Mouse (Mus musculus): Measurements from ENCODE around the gene Sun1. TPM values are rescaled to one million over a fixed set of nuclear protein-coding genes. Genes with fewer than 3 reads are reported as not detected.

Gene Sun1
- polyA plus RNA-seq, 1 experiment: 65.3 TPM

DNA sequence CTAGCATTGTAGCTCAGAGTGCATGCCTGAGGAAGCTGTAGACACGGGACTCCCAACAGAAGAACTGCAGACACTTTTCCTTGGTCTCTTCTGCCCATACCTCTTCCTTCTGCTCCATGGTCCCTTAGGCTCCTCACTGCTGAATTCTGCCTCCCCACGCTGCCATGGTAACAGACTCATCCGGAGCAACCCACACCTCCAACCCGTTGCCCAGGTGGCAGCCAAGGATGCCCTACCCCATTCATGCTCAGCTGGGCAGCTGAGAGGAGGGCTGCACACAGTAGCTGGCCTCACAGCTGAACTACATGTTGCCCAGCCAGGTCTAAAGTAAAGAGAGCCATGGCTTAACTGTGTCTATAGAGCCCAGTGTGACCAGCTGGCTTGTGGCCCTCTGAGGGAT, 88.2 kb downstream of the Sun1 start:
- Histone ChIP-seq H3K4me3 (replicated peaks; ENCODE audit: insufficient read depth, low read depth, low read length) (no peak overlapping the region), H3K27ac (ENCODE audit: insufficient read depth, low read length) (no peak overlapping the region), H3K4me1 (ENCODE audit: control insufficient read depth, insufficient read depth, low read length) (peaks cover 7% of the 10 kb centered on the region), H3K27me3 (ENCODE audit: control insufficient read depth, insufficient read depth, low read length) (no peaks in the 10 kb centered on the region)
- no peak for DNase-seq
- 56% methylated on average over 4 of the region's 4 CpGs for WGBS
- TF ChIP-seq CTCF (IDR thresholded peaks at IDR 0.05; ENCODE audit: borderline replicate concordance, insufficient read depth, low read depth, low read length) (no peak), POLR2A (IDR thresholded peaks at IDR 0.05; ENCODE audit: borderline replicate concordance, insufficient read depth, low read length) (no peak)

GRCm38 (mm10) chr5:139290467-139291259, 90.2 kb downstream of the Sun1 start:
- no peak for DNase-seq
- Histone ChIP-seq H3K27me3 (ENCODE audit: control insufficient read depth, insufficient read depth, low read length) (no peaks in the 10 kb centered on the region), H3K27ac (ENCODE audit: insufficient read depth, low read length) (no peak overlapping the region), H3K4me1 (ENCODE audit: control insufficient read depth, insufficient read depth, low read length) (peaks cover 6% of the 10 kb centered on the region), H3K4me3 (replicated peaks; ENCODE audit: insufficient read depth, low read depth, low read length) (no peak overlapping the region)
- WGBS: 85% methylated on average over 12 of the region's 12 CpGs
- TF ChIP-seq CTCF (IDR thresholded peaks at IDR 0.05; ENCODE audit: borderline replicate concordance, insufficient read depth, low read depth, low read length) (no peak), POLR2A (IDR thresholded peaks at IDR 0.05; ENCODE audit: borderline replicate concordance, insufficient read depth, low read length) (no peak)

DNA sequence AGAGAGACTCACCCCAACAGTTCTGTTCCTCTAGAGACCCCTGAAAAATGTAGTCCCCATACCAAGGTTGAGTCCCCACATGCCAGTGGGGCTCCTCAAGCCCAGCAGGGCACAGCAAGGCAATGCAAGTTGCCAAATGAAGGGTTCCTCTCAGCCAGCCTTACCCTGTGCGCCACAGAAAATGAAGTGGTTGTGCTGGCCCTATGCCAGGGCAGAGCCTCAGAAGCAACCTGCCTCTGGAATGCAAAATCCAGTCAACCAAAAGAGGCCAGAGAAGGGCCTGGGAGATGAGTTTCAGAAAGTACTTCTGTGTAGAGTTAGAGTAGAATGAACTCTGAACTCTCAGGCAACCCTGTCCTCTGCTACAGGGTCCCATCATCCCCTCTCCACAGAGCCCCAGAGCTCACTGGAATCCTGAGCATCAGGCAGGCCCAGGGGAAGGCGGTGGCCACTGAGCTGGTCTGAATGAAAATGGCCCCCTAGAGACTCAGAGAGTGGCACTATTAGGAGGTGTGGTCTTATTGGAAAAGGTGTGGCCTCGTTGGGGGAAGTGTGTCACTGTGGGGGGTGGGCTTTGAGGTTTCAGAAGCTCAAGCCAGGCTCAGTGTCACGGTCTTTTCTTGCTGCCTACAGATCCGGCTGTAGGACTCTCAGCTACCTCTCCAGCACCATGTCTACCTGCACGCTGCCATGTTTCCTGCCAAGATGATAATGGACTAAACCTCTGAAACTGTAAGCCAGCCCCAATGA, 91.5 kb downstream of the Sun1 start:
- Histone ChIP-seq H3K27me3 (ENCODE audit: control insufficient read depth, insufficient read depth, low read length) (no peaks in the 10 kb centered on the region), H3K4me1 (ENCODE audit: control insufficient read depth, insufficient read depth, low read length) (no peaks in the 10 kb centered on the region; the same call in 1 of the 2 replicates), H3K4me3 (replicated peaks; ENCODE audit: insufficient read depth, low read depth, low read length) (no peak overlapping the region), H3K27ac (ENCODE audit: insufficient read depth, low read length) (no peak overlapping the region)
- TF ChIP-seq POLR2A (IDR thresholded peaks at IDR 0.05; ENCODE audit: borderline replicate concordance, insufficient read depth, low read length) (no peak), CTCF (IDR thresholded peaks at IDR 0.05; ENCODE audit: borderline replicate concordance, insufficient read depth, low read depth, low read length) (no peak)
- WGBS: 51% methylated on average over 6 of the region's 6 CpGs
- no peak for DNase-seq

DNA sequence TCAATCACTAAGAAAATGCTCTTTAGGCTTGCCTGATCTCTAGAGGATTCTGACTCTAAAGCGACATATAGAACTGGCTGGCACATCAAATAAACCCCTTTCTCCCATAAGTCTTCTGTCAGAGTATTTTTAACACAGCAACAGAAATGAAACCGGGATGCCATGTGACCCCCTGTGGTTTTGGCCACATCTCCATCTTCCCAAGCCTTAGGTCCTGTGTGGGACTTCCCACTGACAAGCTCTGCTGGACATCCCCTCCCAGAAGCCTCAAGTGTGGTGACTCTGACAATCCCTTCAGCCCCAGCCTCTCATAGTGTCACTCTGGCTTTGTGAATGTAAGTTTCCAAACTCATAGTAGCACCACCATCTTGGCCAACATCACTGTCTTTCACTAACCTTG, 93.7 kb downstream of the Sun1 start:
- 60% methylated on average over 2 of the region's 2 CpGs for WGBS
- Histone ChIP-seq H3K4me3 (replicated peaks; ENCODE audit: insufficient read depth, low read depth, low read length) (no peak overlapping the region), H3K27ac (ENCODE audit: insufficient read depth, low read length) (no peak overlapping the region), H3K27me3 (ENCODE audit: control insufficient read depth, insufficient read depth, low read length) (no peaks in the 10 kb centered on the region), H3K4me1 (ENCODE audit: control insufficient read depth, insufficient read depth, low read length) (no peaks in the 10 kb centered on the region; the same call in 1 of the 2 replicates)
- no peak for DNase-seq
- TF ChIP-seq CTCF (IDR thresholded peaks at IDR 0.05; ENCODE audit: borderline replicate concordance, insufficient read depth, low read depth, low read length) (no peak), POLR2A (IDR thresholded peaks at IDR 0.05; ENCODE audit: borderline replicate concordance, insufficient read depth, low read length) (no peak)

DNA sequence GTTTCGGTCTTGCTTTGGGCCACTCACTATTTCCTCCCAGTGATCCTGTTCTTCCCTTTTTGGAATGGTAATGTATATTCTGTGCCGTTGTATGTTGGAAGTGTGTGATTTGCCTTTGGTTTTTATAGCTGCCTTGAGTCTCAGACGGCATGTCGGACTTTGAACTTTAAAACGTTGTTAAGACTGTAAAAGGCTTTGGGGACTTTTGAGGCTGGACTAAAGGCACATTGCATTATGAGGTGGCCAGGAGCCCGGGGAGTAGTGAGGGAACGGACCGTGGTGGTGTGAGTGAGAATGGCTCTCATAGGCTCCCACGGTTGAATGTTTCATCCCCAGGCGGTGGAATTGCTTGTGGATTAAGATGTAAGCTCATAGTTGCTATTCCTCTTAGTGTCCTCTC, 96.7 kb downstream of the Sun1 start:
- no peak overlapping the region for H3K27ac ChIP-seq (ENCODE audit: insufficient read depth, low read length)
- no peak overlapping the region for H3K4me3 ChIP-seq (replicated peaks; ENCODE audit: insufficient read depth, low read depth, low read length)
- 93% methylated on average over 10 of the region's 10 CpGs for WGBS
- H3K27me3 ChIP-seq (ENCODE audit: control insufficient read depth, insufficient read depth, low read length): no peaks in the 10 kb centered on the region
- no peak for DNase-seq
- no peak for TF ChIP-seq POLR2A (IDR thresholded peaks at IDR 0.05; ENCODE audit: borderline replicate concordance, insufficient read depth, low read length)
- TF ChIP-seq CTCF (IDR thresholded peaks at IDR 0.05; ENCODE audit: borderline replicate concordance, insufficient read depth, low read depth, low read length): no peak
- no peaks in the 10 kb centered on the region; the same call in 1 of the 2 replicates for H3K4me1 ChIP-seq (ENCODE audit: control insufficient read depth, insufficient read depth, low read length)

GRCm38 (mm10) chr5:139297745-139298144, 97.3 kb downstream of the Sun1 start:
- Histone ChIP-seq H3K27ac (ENCODE audit: insufficient read depth, low read length) (no peak overlapping the region), H3K27me3 (ENCODE audit: control insufficient read depth, insufficient read depth, low read length) (no peaks in the 10 kb centered on the region), H3K4me1 (ENCODE audit: control insufficient read depth, insufficient read depth, low read length) (no peaks in the 10 kb centered on the region), H3K4me3 (replicated peaks; ENCODE audit: insufficient read depth, low read depth, low read length) (no peak overlapping the region)
- WGBS: 39% methylated on average over 5 of the region's 5 CpGs
- TF ChIP-seq POLR2A (IDR thresholded peaks at IDR 0.05; ENCODE audit: borderline replicate concordance, insufficient read depth, low read length): no peak
- TF ChIP-seq CTCF (IDR thresholded peaks at IDR 0.05; ENCODE audit: borderline replicate concordance, insufficient read depth, low read depth, low read length): no peak
- no peak for DNase-seq

Other genes starting within 250 kb of the Sun1 start
- 23.0 and 35.3 TPM in 2 replicates for gene Pdgfa, start 203.3 kb upstream of the Sun1 start, polyA plus RNA-seq (2012; rRNA removed)
- gene Prkar1b, start 50.6 kb upstream of the Sun1 start, polyA plus RNA-seq (2012; rRNA removed): 507 and 509 TPM in 2 replicates
- gene Dnaaf5, start 50.4 kb upstream of the Sun1 start, polyA plus RNA-seq (2012; rRNA removed): 7.0 and 7.9 TPM in 2 replicates
- 106 and 114 TPM in 2 replicates for gene Get4, start 51.7 kb downstream of the Sun1 start, polyA plus RNA-seq (2012; rRNA removed)
- 156 and 163 TPM in 2 replicates for gene Adap1, start 125.0 kb downstream of the Sun1 start, polyA plus RNA-seq (2012; rRNA removed)
- gene Cox19, start 150.8 kb downstream of the Sun1 start, polyA plus RNA-seq (2012; rRNA removed): 87.4 and 91.1 TPM in 2 replicates
- not detected in 2 replicates for gene Cyp2w1, start 152.0 kb downstream of the Sun1 start, polyA plus RNA-seq (2012; rRNA removed)
- gene Gpr146, start 177.1 kb downstream of the Sun1 start, polyA plus RNA-seq (2012; rRNA removed): 16.4 and 17.3 TPM in 2 replicates
- gene C130050O18Rik, start 204.6 kb downstream of the Sun1 start, polyA plus RNA-seq (2012; rRNA removed): 0.21 and 0.25 TPM in 2 replicates
- gene Gper1, start 222.5 kb downstream of the Sun1 start, polyA plus RNA-seq (2012; rRNA removed): 4.0 and 4.4 TPM in 2 replicates

Data from cerebellum, adult 2 months (tissue).